Mouse (Mus musculus): Measurements from ENCODE around the gene Rtl9. TPM values are rescaled to one million over a fixed set of nuclear protein-coding genes. Genes with fewer than 3 reads are reported as not detected.

The Rtl9 gene
- polyA plus RNA-seq, 1 experiment from 2014 or later, result 0.81 TPM

- ATAC-seq (ENCODE audit: insufficient number of reproducible peaks, insufficient read depth, low FRiP score, low read depth), result no peak
- Histone ChIP-seq H3K9me3 (ENCODE audit: control insufficient read depth, low read depth, low read length) (no peaks in the 10 kb centered on the region), H3K4me2 (replicated peaks; ENCODE audit: low read depth, low read length) (no peak overlapping the region), H3K4me1 (ENCODE audit: control insufficient read depth, insufficient read depth, low read length) (no peaks in the 10 kb centered on the region), H3K27ac (ENCODE audit: low read length) (no peak overlapping the region), H3K4me3 (ENCODE audit: low read depth, low read length) (no peak overlapping the region), H3K9ac (replicated peaks; ENCODE audit: low read depth, low read length) (no peak overlapping the region), H3K27me3 (ENCODE audit: control insufficient read depth, insufficient read depth, low read length) (no peaks in the 10 kb centered on the region), H3K36me3 (ENCODE audit: control insufficient read depth, insufficient read depth, low read length) (no peaks in the 10 kb centered on the region)
- 100% methylated on average over 1 of the region's 1 CpGs for WGBS
Measured at GRCm38 (mm10) chrX:143105866-143106265, 6.5 kb downstream of the Rtl9 start.

GRCm38 (mm10) chrX:143112546-143112945, 13.2 kb downstream of the Rtl9 start:
- Histone ChIP-seq H3K9ac (replicated peaks; ENCODE audit: low read depth, low read length) (no peak overlapping the region), H3K27ac (ENCODE audit: low read length) (no peak overlapping the region), H3K9me3 (ENCODE audit: control insufficient read depth, low read depth, low read length) (no peaks in the 10 kb centered on the region), H3K36me3 (ENCODE audit: control insufficient read depth, insufficient read depth, low read length) (no peaks in the 10 kb centered on the region), H3K27me3 (ENCODE audit: control insufficient read depth, insufficient read depth, low read length) (no peaks in the 10 kb centered on the region), H3K4me1 (ENCODE audit: control insufficient read depth, insufficient read depth, low read length) (no peaks in the 10 kb centered on the region), H3K4me2 (replicated peaks; ENCODE audit: low read depth, low read length) (no peak overlapping the region), H3K4me3 (ENCODE audit: low read depth, low read length) (no peak overlapping the region)
- ATAC-seq (ENCODE audit: insufficient number of reproducible peaks, insufficient read depth, low FRiP score, low read depth), result no peak

Other genes starting within 250 kb of the Rtl9 start
- gene Ammecr1, start 132.9 kb upstream of the Rtl9 start, polyA plus RNA-seq (2014; fragmentation: Nextera tagmentation; extraction: Ambion mirVana), result 13.3 and 15.2 TPM in 2 replicates

Measured in stomach, embryonic 14.5 days (tissue).